Mouse (Mus musculus): ENCODE data around the gene Arhgap18.

GRCm38 (mm10) chr10:26939549-26939948 is 186.3 kb downstream of the Arhgap18 start:
- TF ChIP-seq CTCF (IDR thresholded peaks at IDR 0.05; ENCODE audit: low read depth, low read length) (no peak), POLR2A (IDR thresholded peaks at IDR 0.05; ENCODE audit: borderline replicate concordance, low read depth, low read length) (no peak)

Measured in bone marrow macrophage, adult 2 months (primary cell).